Mouse (Mus musculus): ENCODE data around the gene Hist2h2be. TPM values are rescaled to one million over a fixed set of nuclear protein-coding genes. Genes with fewer than 3 reads are reported as not detected.
"Not testable (repeated sequence)": the region's sequence is repeated elsewhere in the genome, so short reads cannot be mapped to it uniquely, and the experiment has no call there.

The Hist2h2be gene
- total RNA-seq, 2 experiments from 2014 or later: 17.3 to 19.9 TPM

DNA sequence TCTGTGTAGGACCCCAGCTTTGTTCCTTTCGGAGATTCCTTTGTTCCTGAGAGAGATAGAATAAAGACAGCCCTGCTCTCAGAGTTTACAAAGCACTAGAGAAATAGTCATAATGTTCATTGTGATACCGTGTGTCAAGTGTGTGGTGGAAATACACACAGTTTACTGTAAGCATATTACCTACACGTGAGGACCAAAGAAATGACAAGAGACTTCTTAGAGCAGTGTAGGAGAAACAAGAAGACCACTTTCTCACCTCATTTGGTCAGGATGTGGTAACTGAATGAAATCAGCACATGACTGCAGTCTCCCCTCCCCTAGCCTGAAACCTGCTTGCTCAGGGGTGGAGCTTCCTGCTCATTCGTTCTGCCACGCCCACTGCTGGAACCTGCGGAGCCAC is 22.7 kb upstream of the Hist2h2be start:
- no peak for DNase-seq (ENCODE audit: low spot score in 2 of 2)

DNA sequence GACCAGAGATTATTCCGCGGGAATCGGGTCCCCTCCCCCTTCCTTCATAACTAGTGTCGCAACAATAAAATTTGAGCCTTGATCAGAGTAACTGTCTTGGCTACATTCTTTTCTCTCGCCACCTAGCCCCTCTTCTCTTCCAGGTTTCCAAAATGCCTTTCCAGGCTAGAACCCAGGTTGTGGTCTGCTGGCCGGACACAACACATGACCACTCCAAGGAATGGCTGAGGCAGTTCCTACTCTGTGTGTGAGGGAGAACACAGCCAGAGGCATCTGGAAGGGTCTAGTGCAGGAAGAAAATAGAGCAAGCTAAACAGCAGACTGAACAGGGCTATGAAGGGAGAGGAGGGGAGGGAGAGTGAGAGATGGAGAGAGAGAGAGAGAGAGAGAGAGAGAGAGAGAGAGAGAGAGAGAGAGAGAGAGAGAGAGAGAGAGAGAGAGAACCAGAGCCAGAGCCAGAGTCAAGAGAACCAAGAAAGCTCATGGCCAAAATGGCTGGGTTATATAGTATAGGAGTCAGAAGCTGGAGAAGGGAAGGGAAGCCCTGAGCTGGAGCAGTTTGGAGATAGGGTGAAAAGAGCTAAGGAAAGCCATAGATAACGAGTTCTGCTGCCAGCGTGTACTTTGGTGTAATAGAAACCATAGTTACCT is 22.2 kb upstream of the Hist2h2be start:
- not testable (repeated sequence) for DNase-seq (ENCODE audit: low spot score in 2 of 2)

DNA sequence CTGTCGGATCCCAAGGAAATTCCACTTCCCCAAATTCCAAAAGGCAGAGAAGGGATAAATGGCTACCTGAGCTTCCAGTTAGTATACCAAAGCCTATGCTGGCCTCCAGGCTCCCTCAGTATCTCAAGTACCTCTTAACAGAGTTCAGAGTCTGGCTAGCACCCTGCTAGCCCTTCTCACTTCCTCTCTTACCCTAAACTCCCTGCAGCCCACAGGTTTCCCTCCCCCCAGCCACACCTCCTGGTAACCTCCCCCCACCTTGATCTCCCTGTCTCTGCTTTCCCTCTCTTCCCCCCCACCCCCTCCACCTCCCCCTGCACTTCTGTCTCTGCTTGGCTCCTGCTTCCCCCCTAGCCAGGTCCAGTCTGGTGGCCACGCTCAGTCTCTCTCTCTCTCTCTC is 21.2 kb upstream of the Hist2h2be start:
- DNase-seq (ENCODE audit: low spot score in 2 of 2): no peak

DNA sequence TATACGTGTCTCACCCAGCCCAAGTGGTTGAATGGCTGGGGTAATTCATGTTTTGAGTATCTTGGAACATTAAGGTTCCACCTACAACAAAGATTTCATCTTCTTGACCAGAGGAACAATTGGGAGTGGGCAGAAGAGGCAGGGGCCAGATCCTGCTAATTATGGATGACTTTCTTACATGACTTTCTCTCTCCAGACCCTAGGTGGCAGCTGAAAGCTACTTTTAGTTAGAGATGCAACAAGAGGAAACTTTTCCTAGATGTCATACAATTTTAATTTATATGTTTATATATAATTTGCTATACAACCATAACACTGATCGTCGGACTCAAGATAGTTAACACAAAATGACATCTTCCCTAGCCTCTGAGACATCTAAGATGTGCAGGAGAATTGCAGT is 13.1 kb upstream of the Hist2h2be start:
- no peak for DNase-seq (ENCODE audit: low spot score in 2 of 2)

DNA sequence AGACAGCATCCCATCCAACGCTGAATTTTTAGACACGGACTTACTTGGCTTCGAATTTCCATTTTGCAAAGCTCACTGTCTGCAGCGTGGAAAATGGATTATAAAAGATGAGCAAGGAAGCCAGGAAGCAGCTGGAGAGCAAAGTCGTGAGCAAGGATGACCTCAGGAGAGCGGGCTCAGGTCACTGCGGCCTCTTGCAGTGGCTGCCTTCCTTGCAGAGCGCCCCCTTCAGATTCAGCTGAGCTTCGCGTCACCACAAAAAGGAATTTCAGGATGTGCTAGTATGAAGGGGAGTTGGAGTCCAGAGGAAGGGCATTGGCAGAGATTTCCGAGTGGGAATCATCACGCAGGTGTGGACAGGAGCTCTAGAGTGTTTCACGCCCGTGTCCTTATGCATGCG is 11.7 kb upstream of the Hist2h2be start:
- no peak for DNase-seq (ENCODE audit: low spot score in 2 of 2)

DNA sequence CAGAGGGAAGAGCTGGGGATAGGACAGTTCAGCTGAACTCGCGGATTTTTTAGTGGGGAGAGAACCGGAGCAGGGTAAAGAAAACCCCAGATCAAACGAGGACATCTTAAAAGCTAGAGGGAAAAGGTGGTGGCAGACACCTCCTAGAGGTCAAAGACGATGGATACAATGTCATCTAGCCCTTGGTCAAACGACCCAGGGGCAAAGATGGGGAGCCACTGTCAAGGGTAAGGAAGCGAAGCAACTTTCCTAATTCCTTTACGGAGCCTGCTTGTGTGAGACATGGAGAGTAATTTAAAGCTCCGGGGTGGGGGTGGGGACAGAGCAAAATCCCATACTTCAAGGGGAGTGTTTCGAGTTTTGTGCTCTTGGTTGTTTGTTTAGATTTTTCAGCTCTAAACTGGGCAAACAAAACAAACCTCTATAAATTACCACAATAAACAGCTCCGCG is 1.7 kb upstream of the Hist2h2be start:
- no peak for DNase-seq (ENCODE audit: low spot score in 2 of 2)

DNA sequence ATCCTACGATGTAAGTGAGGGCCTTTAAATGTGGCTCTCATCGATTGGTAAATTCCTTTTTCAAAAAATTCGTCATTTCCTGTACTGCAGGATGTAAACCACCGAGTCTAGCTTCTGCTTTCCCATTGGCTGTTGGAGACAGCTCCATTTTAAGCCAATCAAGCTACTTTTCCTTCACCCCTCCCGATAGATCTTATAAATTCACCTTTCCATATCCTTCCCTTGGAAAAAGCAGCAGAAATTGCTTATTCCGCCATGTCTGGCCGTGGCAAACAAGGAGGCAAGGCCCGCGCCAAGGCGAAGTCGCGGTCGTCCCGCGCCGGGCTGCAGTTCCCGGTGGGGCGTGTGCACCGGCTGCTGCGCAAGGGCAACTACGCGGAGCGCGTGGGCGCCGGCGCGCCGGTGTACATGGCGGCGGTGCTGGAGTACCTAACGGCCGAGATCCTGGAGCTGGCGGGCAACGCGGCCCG is 1.2 kb upstream of the Hist2h2be start, which contains the start of the genes Bola1 and Hist2h2ab:
Bola1 (minus strand) TSS at position 49 of the 470 bp plus-strand sequence.
Hist2h2ab (plus strand) TSS at position 205 of the 470 bp plus-strand sequence.
- DNase-seq (ENCODE audit: low spot score in 2 of 2): peak; percentile 65 to 75

DNA sequence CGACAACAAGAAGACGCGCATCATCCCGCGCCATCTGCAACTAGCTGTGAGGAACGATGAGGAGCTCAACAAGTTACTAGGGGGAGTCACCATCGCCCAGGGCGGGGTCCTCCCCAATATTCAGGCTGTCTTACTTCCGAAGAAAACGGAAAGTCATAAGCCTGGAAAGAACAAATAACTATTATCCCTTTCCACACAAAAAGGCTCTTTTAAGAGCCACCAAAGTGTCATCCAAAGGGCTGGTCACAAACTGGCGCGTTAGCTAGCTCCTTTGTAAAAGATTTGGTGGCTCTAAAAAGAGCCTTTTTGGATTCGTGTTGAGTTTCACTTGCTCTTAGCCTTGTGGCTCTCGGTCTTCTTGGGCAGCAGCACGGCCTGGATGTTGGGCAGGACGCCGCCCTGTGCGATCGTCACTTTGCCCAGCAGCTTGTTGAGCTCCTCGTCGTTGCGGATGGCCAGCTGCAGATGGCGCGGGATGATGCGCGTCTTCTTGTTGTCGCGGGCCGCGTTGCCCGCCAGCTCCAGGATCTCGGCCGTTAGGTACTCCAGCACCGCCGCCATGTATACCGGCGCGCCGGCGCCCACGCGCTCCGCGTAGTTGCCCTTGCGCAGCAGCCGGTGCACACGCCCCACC is 671 bp upstream of the Hist2h2be start:
- DNase-seq (ENCODE audit: low spot score in 2 of 2): not testable (repeated sequence)

DNA sequence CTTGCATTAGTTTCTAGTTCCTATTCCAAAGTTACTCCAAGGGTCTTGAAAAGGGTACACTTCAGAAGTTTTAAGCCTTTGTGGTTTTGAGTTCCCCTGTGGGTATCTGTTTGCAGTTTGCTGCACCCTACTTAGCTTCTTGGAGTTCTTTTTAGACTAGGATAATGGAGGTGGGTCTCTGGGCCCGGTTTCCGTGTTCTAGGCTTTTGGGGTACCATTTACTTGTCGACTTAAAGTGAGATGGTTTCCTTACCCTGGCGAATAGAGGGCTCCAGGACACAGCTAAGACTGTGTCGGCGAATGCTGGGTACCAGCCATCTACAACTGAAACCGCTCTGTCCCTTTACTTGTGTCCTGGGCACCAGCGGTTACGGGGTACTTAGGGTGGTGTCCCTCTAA is 720 bp downstream of the Hist2h2be start:
- peak in 1 of 2 experiments; percentile 30 for DNase-seq (ENCODE audit: low spot score in 2 of 2)

DNA sequence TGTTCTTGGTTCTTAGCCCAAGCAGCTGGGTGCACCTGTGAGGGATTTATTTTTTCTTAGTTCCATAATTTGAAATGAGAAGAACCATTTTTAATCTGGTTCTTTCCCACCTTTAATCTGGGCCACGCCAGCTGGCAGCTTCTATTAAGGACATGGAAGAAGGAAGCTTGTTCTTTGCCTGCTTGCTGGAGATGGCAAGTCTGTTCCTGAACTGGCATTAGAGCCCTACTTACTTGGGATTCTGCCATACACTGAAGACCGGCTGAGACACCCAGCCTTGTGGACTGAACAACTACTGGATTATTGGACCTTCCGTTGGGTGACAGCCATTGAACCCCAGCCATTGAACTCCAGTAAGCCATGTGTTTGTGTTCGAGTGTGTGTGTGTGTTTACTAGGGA is 1.9 kb downstream of the Hist2h2be start:
- DNase-seq (ENCODE audit: low spot score in 2 of 2): no peak

DNA sequence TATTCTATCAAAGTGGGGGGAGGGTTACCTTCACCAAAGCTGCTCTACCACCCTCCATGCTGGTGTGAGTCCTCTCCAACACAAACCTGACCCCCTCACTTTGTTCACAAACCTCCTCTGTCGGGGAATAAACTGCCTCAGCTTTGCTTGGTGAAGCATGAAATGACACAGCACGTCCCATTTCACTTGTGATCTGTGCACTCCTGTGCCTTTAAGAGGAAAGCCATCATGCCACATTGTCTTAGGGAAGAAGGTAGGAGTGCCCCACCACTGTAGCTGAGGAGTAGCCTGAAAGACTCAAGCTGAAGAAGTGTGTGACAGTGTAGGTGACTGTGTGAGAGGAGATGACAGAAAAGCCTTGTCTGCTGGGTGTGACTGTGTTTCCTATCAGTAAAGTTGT is 4.5 kb downstream of the Hist2h2be start:
- DNase-seq (ENCODE audit: low spot score in 2 of 2): no peak

DNA sequence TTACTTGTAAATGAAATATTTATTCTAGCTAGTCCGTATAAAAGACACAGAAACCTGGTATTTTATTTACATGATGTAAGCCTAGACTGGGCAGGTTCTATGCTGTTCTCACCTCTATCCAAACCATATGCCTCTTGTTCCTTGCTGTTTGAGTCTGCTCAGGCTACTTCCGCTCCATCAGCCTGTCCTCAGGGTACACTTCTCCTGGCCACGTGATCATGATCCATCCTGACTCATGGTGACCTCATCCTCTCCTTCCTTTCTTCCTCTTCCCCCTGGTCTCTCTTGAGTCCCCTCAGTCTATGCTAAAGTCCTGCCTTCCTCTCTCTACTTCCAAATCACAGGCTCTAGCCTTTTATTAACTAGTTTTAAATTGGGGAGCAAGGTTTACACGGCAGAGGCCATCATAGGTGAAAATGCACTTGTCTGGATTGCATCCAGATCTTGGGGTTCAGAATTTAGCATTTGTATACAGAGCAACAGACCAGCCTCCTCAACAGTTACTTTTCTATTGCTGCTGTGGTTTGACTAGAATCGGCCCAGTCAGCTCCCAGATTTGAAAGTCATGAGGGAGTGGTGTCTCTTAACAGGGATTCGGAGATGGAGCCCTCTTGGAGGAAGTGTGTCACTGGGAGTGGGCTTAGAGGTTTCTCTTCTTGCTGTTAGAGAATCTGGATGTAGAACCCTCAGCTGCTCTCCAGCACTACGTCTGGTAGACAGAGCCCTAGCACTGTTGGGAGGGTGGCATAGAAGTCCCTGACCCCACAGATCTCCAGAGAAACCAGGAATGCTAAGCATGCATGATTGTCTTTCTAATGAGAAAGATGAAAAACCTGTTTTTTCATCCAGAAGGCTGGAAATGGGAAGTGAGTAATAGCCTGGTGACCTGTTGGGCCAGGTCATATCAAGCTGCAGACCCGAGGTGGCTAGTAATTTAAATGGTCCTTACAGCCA is 6.1 kb downstream of the Hist2h2be start:
- DNase-seq (ENCODE audit: low spot score in 2 of 2): no peak

DNA sequence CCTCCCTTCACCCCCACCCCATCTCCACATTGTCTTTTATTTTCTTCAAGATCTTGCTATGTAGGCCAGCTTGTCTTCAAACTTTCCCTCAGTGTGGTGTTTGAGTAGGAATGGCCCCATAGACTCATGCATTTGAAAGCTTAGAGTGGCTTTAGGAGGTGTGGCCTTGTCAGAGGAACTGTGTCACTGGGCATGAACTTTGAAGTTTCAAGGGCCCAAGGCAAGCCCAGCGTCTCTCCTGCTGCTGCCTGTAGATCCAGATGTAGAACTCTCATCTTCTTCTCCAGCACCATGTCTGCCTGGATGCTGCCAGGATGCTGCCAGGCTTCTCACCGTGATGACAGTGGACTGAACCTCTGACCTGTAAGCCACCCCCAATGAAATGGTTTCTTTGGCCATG is 7.9 kb downstream of the Hist2h2be start:
- DNase-seq (ENCODE audit: low spot score in 2 of 2): no peak

DNA sequence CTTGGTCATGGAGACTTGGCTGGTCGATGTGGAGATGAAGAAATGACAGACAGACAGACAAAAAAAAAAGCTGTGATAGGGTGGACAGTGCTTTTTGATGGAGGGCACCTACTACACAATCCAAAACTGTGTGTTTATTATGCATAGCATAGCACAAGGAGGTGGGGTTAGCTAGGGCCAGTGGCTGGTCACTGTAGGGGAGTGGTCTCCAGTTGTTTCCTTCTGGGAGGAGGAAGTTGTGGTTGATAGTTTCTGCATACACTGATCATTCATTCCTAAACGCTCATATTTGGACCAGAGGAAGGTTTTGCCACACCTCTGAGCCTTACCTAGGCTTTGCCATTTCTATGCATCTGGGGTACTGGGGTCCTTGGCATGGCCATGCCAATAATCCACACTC is 9.5 kb downstream of the Hist2h2be start:
- DNase-seq (ENCODE audit: low spot score in 2 of 2): no peak

DNA sequence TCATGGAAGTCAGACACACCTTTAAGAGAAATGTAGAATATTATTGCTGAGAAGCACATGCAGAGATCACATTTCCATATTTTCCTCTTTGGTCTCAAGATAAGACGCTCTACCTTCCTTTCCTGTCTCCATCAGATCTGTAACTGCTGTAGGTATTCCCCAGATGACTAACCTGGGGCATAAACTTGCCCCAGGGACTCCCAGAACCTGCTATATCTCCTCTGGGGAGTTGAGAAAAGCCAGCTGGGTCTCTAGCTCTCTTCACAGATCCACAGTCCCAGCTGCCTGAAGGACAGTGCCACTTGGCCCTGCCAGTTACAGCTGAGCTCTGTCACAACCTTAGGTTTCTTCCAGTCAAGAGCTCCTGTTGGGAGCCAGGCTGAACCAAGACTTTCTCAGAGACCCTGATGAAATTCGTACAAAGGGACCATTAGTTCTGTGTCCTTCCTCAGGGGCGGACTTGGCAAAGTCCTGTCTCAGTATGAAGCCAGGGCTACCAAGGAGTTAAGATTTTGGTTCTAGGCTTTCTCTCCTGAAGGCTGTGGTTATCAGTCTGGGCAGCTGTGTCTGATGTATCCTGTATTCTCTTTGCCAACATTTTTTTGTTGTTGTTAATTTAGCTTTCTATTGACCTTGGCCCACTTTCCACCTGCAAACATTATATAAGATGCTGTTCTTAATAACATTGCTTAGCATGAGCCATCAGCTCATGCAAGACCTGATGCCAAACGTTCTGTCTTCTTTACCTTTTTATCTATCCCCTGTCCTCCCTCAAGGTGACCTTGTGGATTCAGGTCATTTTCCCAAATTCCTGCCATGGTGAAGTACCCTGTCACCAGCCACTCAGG is 10.2 kb downstream of the Hist2h2be start:
- DNase-seq (ENCODE audit: low spot score in 2 of 2): peak in 1 of 2 experiments; percentile 12

DNA sequence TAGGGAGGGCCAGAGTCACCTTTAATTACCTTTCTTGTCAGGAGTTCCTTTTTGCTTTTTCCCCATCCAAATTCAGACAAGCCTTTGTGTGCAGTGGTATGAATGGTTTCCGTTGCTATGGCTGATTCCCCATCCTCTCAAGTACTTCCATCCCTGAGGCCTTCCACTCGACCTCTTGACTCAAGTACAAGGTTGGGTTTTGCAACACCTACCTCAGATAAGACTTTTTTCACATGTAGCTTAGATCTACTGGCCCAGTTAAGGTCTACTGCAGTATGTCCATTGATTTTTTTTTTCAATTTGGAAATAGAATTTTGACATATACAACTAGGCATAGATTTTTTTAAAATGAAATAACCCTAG is 10.8 kb downstream of the Hist2h2be start:
- no peak for DNase-seq (ENCODE audit: low spot score in 2 of 2)

DNA sequence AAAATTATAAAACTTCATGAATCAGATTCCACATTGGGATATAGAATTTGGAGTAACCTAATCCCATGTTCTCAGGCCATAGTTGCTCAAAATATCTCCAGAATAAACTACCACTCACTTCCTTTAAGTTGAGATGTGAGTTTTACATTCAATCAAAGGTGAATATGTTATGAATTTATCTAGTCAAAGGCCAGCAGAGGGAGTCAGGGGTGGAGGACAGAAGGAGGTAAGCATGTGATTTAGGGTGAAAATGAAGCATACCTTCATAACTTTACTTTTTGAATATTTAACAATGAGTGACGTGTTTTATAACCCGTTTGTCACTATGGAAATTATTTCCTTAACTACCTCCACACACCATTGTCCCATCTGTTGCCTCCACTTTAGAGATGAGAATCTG is 14.0 kb downstream of the Hist2h2be start:
- no peak for DNase-seq (ENCODE audit: low spot score in 2 of 2)

DNA sequence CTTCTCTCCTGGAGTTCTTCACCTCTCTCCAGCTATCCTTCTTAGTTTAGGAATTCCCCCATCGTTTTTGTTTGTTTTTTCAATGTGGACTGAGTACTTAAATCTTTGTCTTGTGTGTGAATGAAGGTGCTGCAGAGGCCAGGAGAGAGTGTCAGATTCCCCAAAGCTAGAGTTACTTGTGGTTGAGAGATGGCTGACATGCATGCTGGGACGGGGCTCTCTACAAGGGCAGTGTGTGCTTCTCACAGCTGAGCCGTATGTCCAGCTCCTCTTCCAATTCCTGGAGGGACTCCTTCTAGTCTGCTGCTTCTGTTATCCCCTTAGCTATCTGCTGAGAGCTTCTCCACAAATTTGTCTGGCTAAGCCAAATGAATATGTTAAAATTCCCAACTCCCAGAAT is 14.9 kb downstream of the Hist2h2be start:
- no peak for DNase-seq (ENCODE audit: low spot score in 2 of 2)

DNA sequence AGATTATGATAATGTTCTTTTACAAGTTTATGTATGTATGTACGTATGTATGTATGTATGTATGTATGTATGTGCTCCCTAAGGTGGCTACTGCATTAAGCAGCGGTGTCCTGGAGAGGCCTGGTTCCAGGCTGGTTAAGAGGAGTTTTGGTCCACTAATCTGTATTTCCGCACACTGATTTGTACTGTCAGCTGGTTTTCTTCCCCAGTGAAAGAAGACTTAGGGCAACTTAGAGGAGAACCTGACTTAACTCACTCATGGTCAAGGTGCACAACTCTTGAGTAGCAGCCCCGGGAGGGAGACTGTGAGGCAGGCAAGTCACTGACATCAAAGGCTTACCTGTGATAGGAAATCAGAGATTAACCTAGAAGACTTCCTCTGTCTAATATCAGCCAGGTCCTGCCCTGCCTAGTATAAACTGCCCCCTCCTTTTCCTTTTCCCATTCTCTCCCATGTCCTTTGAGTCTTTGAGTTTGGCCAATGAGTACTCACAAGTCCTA is 16.0 kb downstream of the Hist2h2be start:
- DNase-seq (ENCODE audit: low spot score in 2 of 2): no peak

DNA sequence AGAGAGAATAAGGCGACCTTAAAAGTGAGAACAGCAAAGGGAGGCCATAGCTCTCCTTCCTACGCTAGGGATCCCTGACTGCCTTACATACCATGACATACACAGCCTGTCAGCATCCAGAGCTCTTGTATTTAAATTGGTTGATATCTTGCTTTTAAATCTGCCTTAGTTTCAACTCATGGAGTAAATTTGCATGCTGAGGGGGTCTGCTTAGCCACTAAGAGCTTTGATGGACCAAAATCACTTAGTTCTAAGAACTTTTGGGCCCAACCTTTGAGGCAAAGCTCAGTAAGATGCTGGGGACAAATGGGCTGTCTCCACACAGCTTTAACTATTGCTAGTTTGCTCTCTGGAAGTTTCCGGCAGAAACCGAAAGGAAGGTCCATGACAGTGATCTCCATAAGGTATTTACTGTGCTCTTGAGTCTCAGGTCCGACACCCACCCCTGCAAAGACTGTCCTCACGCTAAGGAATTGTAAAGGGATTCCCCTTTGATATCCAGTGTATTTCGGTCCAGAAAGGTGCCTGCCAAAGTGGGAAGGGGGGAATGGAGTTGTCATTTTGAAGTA is 16.5 kb downstream of the Hist2h2be start:
- no peak for DNase-seq (ENCODE audit: low spot score in 2 of 2)

Data from adrenal gland, adult 18-20 months (tissue).